Mouse (Mus musculus) layer of hippocampus, adult 2 months (tissue): ENCODE measurements around the gene Tmem88b. TPM values are rescaled to one million over a fixed set of nuclear protein-coding genes. Genes with fewer than 3 reads are reported as not detected.

Source experiments
- DNase-seq, 2 experiments: peaks; one replicate each; pipeline ENCODE4 v3.0.0; 2022; ENCODE audit warnings: low spot score in 2 of 2
- H3K27ac ChIP-seq: fragments of 200-600 bp; 2 replicates; pipeline ENCODE4 v1.8.1; 2022
- H3K4me3 ChIP-seq: fragments of 200-600 bp; 2 replicates; pipeline ENCODE4 v1.8.1; 2022; ENCODE audit warnings: mild to moderate bottlenecking
- CTCF ChIP-seq: fragments of 200-600 bp; conservative IDR thresholded peaks from 2 replicates; pipeline ENCODE4 v1.8.1; 2022; ENCODE audit warnings: antibody characterized with exemption, mild to moderate bottlenecking, moderate library complexity
- total RNA-seq, 2 experiments: library from RNA; stranded (reverse); gene quantifications; 2 replicates each; pipeline ENCODE4 v1.2.3; 2021

Gene Tmem88b
- total RNA-seq, 2 experiments from 2014 or later: 24.0 to 24.8 TPM

- peak; percentile 83 for TF ChIP-seq CTCF
- peak overlapping the region; percentile 68 for H3K4me3 ChIP-seq
- peak overlapping the region; percentile 88 for H3K27ac ChIP-seq
- DNase-seq: peak; percentile 76 to 93
Measured at GRCm38 (mm10) chr4:155769880-155770512, 15.7 kb downstream of the Tmem88b start.

DNA sequence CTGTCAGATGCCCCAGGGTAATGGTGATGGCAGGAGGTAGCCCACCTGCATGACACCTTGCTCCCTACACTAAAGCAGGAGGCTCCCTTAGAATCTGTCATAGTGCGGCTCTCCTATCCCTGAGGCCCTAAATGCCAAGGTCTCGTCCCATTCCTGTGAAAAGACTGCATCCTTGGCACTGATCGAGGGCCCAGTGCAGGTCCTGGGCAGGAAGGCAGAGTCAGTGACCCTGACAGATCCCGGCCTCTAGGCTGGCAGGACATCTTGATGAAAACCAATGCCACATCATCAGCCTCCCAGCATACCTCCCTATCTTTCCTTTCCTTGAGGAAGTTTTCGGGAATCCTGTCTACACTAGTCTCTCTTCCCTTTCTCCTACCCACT lies 16.2 kb downstream of the Tmem88b start:
- DNase-seq: no peak
- Histone ChIP-seq H3K4me3 (peak overlapping the region; percentile 68), H3K27ac (peak overlapping the region; percentile 88)
- TF ChIP-seq CTCF: no peak

DNA sequence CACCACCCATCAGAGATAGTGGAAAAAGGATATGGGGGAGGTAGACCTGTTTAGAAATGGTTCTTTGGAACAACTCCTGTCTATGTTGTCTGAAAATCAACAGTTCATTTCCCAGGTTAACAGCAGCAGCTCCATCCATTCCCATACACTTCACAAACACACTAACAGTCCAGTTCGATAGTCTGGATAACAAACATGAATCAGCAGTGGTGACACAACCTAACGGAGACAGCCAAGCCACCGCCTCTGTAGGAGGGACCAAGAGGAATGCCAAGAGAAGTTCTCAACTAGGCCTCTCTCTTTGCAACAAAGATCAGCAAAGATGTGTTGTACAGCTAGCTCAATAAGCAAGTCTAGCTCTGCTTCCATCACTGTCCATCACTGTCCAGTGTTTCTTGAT lies 23.3 kb downstream of the Tmem88b start:
- no peak for TF ChIP-seq CTCF
- no peak for DNase-seq

DNA sequence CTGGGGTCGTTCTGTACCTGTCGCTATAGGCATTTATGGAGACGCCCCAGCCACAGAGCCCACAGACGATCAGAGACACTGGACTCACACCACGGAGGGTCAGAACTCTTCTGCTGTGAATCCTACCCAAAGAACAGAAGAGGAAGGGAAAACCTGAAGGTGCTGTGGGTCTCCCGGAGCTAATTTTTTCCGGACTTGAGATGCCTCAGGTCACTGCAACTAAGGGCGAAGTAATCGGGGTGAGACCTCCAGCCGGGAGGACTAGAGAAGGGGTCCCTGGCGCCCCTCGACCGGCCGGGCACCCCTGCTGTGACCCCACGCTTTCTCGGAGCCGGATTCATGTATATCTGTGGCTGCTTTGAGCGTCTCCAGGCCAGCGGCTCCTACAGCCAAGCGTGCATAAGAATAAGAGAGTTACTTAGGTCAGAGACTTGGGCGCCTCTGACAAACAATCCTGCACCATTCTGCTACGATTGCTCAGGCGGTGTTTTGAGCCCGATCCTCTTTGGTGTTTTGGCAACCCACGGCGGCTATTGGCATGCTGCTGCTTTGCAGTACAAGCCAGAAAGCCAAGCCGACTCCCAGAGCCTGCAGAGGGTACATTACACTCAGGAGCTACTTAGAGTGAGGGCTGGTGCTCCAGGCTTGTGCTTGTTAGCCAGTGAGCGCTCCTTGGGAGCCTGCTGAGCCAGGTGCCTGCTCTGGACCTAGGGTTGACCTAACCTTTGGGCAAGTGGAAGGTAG lies 24.1 kb downstream of the Tmem88b start:
- Histone ChIP-seq H3K27ac (peak overlapping the region; percentile 49; the same call in 1 of the 2 replicates), H3K4me3 (peak overlapping the region; percentile 88)
- TF ChIP-seq CTCF: no peak
- DNase-seq: no peak

More for the DNA sequence above, 23.3 kb downstream of the Tmem88b start:
- Histone ChIP-seq H3K27ac (no peak overlapping the region), H3K4me3 (no peak overlapping the region)

DNA sequence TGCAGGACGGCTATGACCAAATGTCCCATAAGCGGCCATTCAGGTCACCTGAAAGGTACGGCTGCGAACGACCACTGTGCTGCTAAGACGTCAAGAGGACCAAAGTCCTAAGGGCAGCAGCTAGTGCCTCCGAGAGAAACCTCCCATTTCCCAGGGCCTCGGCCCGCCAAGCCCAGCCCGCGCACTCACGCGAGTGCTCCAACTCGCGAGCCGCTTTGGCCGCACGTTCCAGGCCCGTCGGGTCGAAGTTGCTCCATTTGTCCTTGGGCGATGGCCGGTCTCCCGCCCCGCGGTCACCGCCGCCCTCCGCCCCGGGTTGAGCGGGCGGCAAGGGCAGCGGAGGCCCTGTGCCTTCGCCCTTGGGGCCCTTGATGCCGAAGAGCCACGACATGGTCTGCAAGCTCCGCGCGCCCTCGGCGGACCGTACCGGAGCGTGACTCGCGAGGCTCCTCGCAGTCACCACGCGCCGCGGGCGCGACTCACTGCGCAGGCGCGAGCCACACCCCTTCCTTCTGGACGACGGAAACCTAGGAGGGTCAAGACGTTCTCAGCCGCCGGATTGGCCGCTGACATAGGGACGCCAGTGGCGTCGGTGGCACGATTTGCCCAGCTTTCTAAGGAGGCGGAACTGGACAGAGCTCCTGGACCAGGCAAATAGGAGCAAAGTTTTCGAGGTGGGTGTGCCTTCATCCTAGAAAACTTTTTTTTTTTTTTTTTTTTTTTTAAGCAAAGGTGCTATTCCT lies 24.9 kb downstream of the Tmem88b start, which contains the start of gene Atad3a:
Gene Atad3a (minus strand): TSS at position 481 of the 743 bp plus-strand sequence.
- peak within 1 kb of the TSS; percentile 88 for H3K4me3 ChIP-seq
- TF ChIP-seq CTCF: no peak
- peak within 1 kb of the TSS; percentile 87 for H3K27ac ChIP-seq
- peak; percentile 96 to 97 for DNase-seq

- peak; percentile 73 for TF ChIP-seq CTCF
- peak overlapping the region; percentile 87 for H3K27ac ChIP-seq
- no peak for DNase-seq
Measured at GRCm38 (mm10) chr4:155759862-155760612, 25.6 kb downstream of the Tmem88b start.

DNA sequence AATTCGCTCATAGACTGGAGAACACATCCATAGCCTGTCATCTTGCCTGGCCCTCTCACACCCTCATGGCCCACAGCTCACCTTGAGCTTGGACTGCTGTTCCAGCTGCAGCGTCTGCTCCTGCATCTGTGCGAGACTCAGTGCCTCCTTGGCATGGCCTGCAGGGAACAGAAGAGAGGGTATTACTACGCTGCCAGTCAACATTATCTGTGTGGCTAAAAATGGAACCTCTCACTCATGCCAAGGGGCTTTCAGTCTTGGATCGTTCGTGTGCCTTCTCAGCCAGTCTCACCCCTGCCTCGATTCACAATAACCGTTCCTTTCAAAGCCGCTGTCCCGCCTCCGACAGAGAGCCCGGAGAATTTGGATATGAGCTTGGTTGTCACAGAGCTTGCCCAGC lies 28.7 kb downstream of the Tmem88b start:
- Histone ChIP-seq H3K4me3 (no peak overlapping the region), H3K27ac (no peak overlapping the region)
- no peak for TF ChIP-seq CTCF
- DNase-seq: no peak

More at GRCm38 (mm10) chr4:155759862-155760612, 25.6 kb downstream of the Tmem88b start:
- H3K4me3 ChIP-seq: peak overlapping the region; percentile 88

DNA sequence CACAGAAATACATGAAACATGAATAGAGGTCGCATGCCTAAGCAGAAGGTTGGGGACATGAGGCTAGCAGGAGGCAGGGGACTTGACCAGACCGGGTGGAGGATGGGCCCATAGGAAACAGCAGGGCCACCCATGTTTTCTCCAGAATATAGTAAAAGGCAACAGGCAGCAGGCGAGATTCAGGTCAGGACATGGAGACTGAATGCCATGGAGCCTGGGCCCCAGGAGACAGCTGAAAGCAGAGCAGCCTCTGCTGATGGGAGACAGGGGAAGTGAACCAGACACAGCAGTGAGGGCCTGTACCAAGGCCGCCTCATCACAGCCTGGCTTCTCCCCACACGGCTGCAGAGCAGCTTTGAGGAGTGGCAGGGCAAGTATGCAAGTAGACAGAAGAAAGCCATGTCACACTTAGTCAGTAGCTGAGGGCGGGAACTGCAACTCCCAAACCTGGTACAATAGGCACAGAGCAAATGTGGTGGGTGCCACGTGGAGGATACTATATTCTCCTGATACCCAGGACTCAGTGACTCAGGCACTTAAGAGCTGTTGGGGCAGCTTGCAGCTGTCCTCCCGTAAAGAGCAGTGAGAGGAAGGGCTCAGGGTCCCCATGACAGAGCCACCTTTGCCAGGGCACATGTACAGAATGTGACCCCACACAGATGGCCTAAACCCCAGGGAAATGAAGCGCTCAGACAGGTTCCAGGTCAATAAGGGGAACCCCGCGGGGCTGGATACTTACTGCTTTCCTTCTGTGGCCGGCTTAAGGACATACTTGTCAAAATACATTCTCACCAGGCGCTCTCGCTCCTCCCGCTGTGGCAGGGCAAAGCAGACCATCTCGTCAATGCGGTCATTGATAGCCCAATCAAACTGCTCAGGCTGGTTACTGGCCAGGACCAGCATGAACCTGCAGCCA lies 38.8 kb downstream of the Tmem88b start:
- no peak for TF ChIP-seq CTCF
- DNase-seq: no peak
- Histone ChIP-seq H3K27ac (no peak overlapping the region), H3K4me3 (no peak overlapping the region)

DNA sequence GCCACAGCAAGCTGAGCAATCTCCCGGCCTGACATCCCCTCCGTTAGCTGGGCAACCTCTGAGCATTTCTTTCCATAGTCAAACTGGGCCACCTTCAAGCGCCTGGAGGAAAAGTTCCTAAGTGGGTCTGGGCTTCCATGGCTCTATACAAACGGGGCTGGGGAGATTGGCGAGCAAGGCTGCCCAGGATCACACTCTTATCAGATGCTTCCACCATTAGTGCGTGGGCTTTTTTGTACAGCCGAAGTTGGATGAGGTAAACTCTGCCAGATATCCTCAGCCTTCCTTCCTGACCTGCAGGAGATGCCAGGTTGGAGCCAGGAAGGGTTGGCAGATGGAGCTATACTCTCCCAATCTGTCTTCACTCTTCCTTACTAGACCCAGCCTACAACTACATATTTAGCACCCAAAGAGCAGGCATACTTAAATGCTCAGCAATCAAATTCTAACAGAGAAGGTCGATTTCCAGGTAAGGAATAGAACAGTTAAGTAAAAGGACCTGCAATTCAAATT lies 39.6 kb downstream of the Tmem88b start:
- no peak overlapping the region for H3K4me3 ChIP-seq
- no peak overlapping the region for H3K27ac ChIP-seq
- DNase-seq: no peak
- no peak for TF ChIP-seq CTCF

- Histone ChIP-seq H3K27ac (no peak overlapping the region), H3K4me3 (no peak overlapping the region)
- no peak for TF ChIP-seq CTCF
- no peak for DNase-seq
Measured at GRCm38 (mm10) chr4:155745136-155745535, 40.5 kb downstream of the Tmem88b start.

- H3K4me3 ChIP-seq: no peak overlapping the region
- no peak for DNase-seq
- H3K27ac ChIP-seq: no peak overlapping the region
- no peak for TF ChIP-seq CTCF
Measured at GRCm38 (mm10) chr4:155744474-155744873, 41.2 kb downstream of the Tmem88b start.
